Mouse (Mus musculus): Measurements from ENCODE around the gene Tmem143. TPM values are rescaled to one million over a fixed set of nuclear protein-coding genes. Genes with fewer than 3 reads are reported as not detected.
"Not testable (repeated sequence)": the region's sequence is repeated elsewhere in the genome, so short reads cannot be mapped to it uniquely, and the experiment has no call there.

Tmem143 gene
- polyA plus RNA-seq, 1 experiment from 2014 or later = 4.9 TPM

GRCm38 (mm10) chr7:45924429-45924816 is 27.7 kb downstream of the Tmem143 start:
- H3K27ac ChIP-seq (replicated peaks) = peak overlapping the region; percentile 98
- peaks cover 45% of the 10 kb centered on the region for H3K4me1 ChIP-seq
- no peaks in the 10 kb centered on the region for H3K9me3 ChIP-seq (replicated peaks)
- H3K27me3 ChIP-seq = peaks cover 8% of the 10 kb centered on the region
- H3K9ac ChIP-seq = no peak overlapping the region
- ATAC-seq (ENCODE audit: insufficient number of reproducible peaks, low FRiP score, low TSS enrichment, low read depth) = no peak
- H3K36me3 ChIP-seq = no peaks in the 10 kb centered on the region
- peak overlapping the region; percentile 69 for H3K4me2 ChIP-seq (replicated peaks)
- WGBS = 21% methylated on average over 14 of the region's 14 CpGs
- peak overlapping the region; percentile 50 for H3K4me3 ChIP-seq (replicated peaks)

DNA sequence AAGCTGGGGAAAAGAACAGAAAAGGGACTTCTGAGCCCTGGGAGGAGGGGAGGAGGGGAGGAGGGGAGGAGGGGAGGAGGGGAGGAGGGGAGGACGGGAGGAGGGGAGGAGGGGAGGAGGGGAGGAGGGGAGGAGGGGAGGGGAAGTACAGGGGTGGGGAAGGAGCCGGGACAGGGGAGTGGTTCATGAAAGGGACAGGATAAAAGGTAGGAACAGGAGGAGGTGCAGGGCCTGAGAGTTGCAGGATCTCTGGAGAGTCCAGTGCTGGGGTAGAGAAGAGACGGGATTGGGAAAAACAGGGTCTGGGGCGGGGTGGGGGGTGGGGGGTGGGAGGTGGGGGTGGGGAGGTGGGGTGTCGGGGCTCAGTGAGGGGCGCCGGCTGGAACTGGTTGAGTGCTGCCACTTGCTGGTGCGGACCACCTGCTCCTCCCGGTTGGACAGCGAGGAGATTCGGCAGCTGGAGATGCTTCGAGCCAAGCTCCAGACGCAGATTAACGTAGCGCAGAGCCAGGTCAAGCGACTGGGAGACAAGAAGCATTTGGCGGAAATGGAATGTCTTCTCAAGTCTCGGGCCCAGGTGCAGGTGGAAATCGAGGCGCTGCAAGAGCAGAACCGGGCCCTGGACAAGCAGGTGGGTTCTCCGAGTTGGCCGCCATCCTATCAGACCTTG is 32.0 kb downstream of the Tmem143 start:
- no peak overlapping the region for H3K27ac ChIP-seq (replicated peaks)
- H3K9ac ChIP-seq = no peak overlapping the region
- peaks cover 12% of the 10 kb centered on the region for H3K4me1 ChIP-seq
- no peaks in the 10 kb centered on the region for H3K9me3 ChIP-seq (replicated peaks)
- WGBS = 16% methylated on average over 20 of the region's 23 CpGs
- H3K4me2 ChIP-seq (replicated peaks) = peak overlapping the region; percentile 10; the same call in 1 of the 2 replicates
- peaks cover 8% of the 10 kb centered on the region for H3K27me3 ChIP-seq
- no peak overlapping the region for H3K4me3 ChIP-seq (replicated peaks)
- no peaks in the 10 kb centered on the region for H3K36me3 ChIP-seq
- no peak for ATAC-seq (ENCODE audit: insufficient number of reproducible peaks, low FRiP score, low TSS enrichment, low read depth)

- Histone ChIP-seq H3K4me3 (replicated peaks) (no peak overlapping the region), H3K27me3 (peaks cover 8% of the 10 kb centered on the region), H3K9ac (no peak overlapping the region), H3K4me1 (0 out of 2 replicates have a peak, but pooled peaks cover 3% of the 10 kb centered on the region), H3K4me2 (replicated peaks) (no peak overlapping the region), H3K9me3 (replicated peaks) (no peaks in the 10 kb centered on the region), H3K36me3 (no peaks in the 10 kb centered on the region), H3K27ac (replicated peaks) (no peak overlapping the region)
- 85% methylated on average over 1 of the region's 1 CpGs for WGBS
- ATAC-seq (ENCODE audit: insufficient number of reproducible peaks, low FRiP score, low TSS enrichment, low read depth) = no peak
Observed at GRCm38 (mm10) chr7:45929688-45930087, 32.9 kb downstream of the Tmem143 start.

- H3K9ac ChIP-seq; H3K27me3 ChIP-seq; H3K4me2 ChIP-seq (replicated peaks); H3K36me3 ChIP-seq; H3K4me3 ChIP-seq (replicated peaks); H3K4me1 ChIP-seq; H3K9me3 ChIP-seq (replicated peaks); ATAC-seq (ENCODE audit: insufficient number of reproducible peaks, low FRiP score, low TSS enrichment, low read depth); H3K27ac ChIP-seq (replicated peaks): not testable (repeated sequence)
- 87% methylated on average over 12 of the region's 12 CpGs for WGBS
Observed at GRCm38 (mm10) chr7:45933766-45934165, 37.0 kb downstream of the Tmem143 start.

- H3K4me1 ChIP-seq = no peaks in the 10 kb centered on the region
- no peaks in the 10 kb centered on the region for H3K36me3 ChIP-seq
- WGBS = 21% methylated on average over 7 of the region's 7 CpGs
- no peak overlapping the region for H3K4me2 ChIP-seq (replicated peaks)
- H3K9me3 ChIP-seq (replicated peaks) = no peaks in the 10 kb centered on the region
- H3K27me3 ChIP-seq = no peaks in the 10 kb centered on the region
- H3K4me3 ChIP-seq (replicated peaks) = no peak overlapping the region
- H3K27ac ChIP-seq (replicated peaks) = no peak overlapping the region
- ATAC-seq (ENCODE audit: insufficient number of reproducible peaks, low FRiP score, low TSS enrichment, low read depth) = 0 out of 2 replicates have a peak, but pooled peaks have one; percentile 56
- H3K9ac ChIP-seq = no peak overlapping the region
Observed at GRCm38 (mm10) chr7:45935114-45935513, 38.4 kb downstream of the Tmem143 start.

DNA sequence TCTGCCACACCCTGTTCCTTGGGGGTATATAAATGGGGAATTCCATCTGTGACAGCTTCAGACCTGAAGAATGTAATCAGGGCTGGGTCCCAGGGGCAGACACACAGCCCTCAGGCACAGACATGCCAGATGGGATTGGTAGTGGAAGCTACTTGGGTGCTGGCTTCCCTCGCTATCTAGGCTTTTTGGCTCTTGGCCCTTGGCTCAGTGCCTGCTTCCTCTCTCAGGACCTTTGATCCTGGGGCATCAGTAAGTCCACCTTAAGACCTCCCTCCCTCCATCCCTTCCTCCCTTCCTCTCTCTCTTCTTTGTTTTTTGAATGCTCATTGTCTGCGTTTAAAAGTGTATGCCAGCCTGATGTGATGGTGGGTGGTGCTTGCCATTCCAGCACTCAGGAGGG is 43.1 kb downstream of the Tmem143 start:
- H3K9me3 ChIP-seq (replicated peaks) = no peaks in the 10 kb centered on the region
- no peak overlapping the region for H3K27ac ChIP-seq (replicated peaks)
- no peak overlapping the region for H3K4me3 ChIP-seq (replicated peaks)
- no peak overlapping the region for H3K9ac ChIP-seq
- no peaks in the 10 kb centered on the region for H3K36me3 ChIP-seq
- H3K27me3 ChIP-seq = no peaks in the 10 kb centered on the region
- no peaks in the 10 kb centered on the region; the same call in 1 of the 2 replicates for H3K4me1 ChIP-seq
- H3K4me2 ChIP-seq (replicated peaks) = no peak overlapping the region
- 29% methylated on average over 2 of the region's 2 CpGs for WGBS
- ATAC-seq (ENCODE audit: insufficient number of reproducible peaks, low FRiP score, low TSS enrichment, low read depth) = no peak

DNA sequence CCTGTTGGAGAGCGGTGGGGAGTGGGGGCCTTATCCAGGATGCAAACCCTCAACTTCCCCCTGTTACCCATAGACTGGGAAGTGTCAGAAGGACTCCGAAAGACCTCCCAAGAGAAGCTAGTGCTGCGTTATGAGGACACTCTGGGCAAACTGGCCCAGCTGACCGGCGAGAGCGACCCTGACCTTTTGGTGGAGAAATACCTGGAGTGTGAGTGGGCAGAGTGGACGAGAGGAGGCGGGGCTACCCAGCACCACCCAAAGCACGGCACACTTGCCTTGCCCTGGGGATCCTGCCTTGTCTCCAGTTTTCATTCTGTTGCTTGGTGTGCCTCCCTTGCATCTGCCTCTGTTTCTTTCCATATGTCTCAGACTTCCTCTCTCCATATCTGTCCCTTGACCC is 45.2 kb downstream of the Tmem143 start:
- no peak overlapping the region for H3K4me3 ChIP-seq (replicated peaks)
- 84% methylated on average over 9 of the region's 9 CpGs for WGBS
- ATAC-seq (ENCODE audit: insufficient number of reproducible peaks, low FRiP score, low TSS enrichment, low read depth) = no peak
- no peaks in the 10 kb centered on the region; the same call in 1 of the 2 replicates for H3K4me1 ChIP-seq
- no peaks in the 10 kb centered on the region for H3K9me3 ChIP-seq (replicated peaks)
- H3K27ac ChIP-seq (replicated peaks) = no peak overlapping the region
- H3K27me3 ChIP-seq = no peaks in the 10 kb centered on the region
- no peak overlapping the region for H3K4me2 ChIP-seq (replicated peaks)
- no peaks in the 10 kb centered on the region for H3K36me3 ChIP-seq
- no peak overlapping the region for H3K9ac ChIP-seq

GRCm38 (mm10) chr7:45943280-45943679 is 46.5 kb downstream of the Tmem143 start:
- not testable (repeated sequence) for ATAC-seq (ENCODE audit: insufficient number of reproducible peaks, low FRiP score, low TSS enrichment, low read depth); H3K9ac ChIP-seq; H3K27me3 ChIP-seq; H3K4me2 ChIP-seq (replicated peaks); H3K9me3 ChIP-seq (replicated peaks); H3K36me3 ChIP-seq; H3K4me1 ChIP-seq; H3K4me3 ChIP-seq (replicated peaks); H3K27ac ChIP-seq (replicated peaks)
- 59% methylated on average over 1 of the region's 1 CpGs for WGBS

- no peak overlapping the region for H3K4me2 ChIP-seq (replicated peaks)
- WGBS = 71% methylated on average over 4 of the region's 4 CpGs
Observed at GRCm38 (mm10) chr7:45949061-45949460, 52.3 kb downstream of the Tmem143 start.

DNA sequence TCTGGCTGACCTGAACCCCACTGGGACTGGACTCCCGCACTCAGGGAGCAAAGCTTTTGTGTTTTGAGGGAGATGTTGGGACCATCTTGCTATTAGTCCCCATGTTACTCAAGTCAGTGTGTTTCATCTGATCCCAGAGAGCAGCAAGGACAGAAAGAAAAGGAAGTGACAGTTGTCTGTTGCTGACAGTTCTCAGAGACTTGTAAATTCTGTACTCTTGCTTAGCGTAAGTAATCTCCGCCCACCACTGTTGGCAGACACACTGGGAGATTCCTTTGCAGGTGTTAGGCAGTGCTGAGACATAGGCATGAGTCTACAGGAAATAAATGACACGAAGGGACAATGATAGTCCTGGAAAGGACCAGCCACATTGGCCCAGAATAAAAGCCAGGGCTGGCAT is 59.9 kb downstream of the Tmem143 start:
- no peak for ATAC-seq (ENCODE audit: insufficient number of reproducible peaks, low FRiP score, low TSS enrichment, low read depth)
- H3K4me3 ChIP-seq (replicated peaks) = no peak overlapping the region
- WGBS = 65% methylated on average over 4 of the region's 4 CpGs
- H3K27me3 ChIP-seq = no peaks in the 10 kb centered on the region
- H3K4me2 ChIP-seq (replicated peaks) = no peak overlapping the region
- no peaks in the 10 kb centered on the region for H3K9me3 ChIP-seq (replicated peaks)
- H3K36me3 ChIP-seq = no peaks in the 10 kb centered on the region
- no peak overlapping the region for H3K27ac ChIP-seq (replicated peaks)
- H3K4me1 ChIP-seq = no peaks in the 10 kb centered on the region
- no peak overlapping the region for H3K9ac ChIP-seq

More at GRCm38 (mm10) chr7:45949061-45949460, 52.3 kb downstream of the Tmem143 start:
- H3K27ac ChIP-seq (replicated peaks) = no peak overlapping the region
- no peaks in the 10 kb centered on the region for H3K36me3 ChIP-seq
- no peak overlapping the region for H3K4me3 ChIP-seq (replicated peaks)
- no peak for ATAC-seq (ENCODE audit: insufficient number of reproducible peaks, low FRiP score, low TSS enrichment, low read depth)
- no peaks in the 10 kb centered on the region for H3K4me1 ChIP-seq
- no peak overlapping the region for H3K9ac ChIP-seq
- no peaks in the 10 kb centered on the region for H3K9me3 ChIP-seq (replicated peaks)
- no peaks in the 10 kb centered on the region for H3K27me3 ChIP-seq

Measured in embryonic facial prominence, embryonic 15.5 days (tissue).